In genomic region chr8:21981664-21982337, GRCm38 (mm10) we compare ENCODE assay signal across 9 mouse cellular contexts. TPM values are rescaled to one million over a fixed set of nuclear protein-coding genes. Genes with fewer than 3 reads are reported as not detected.
DNase-seq lines count a peak whose midpoint lies in the region; ATAC-seq lines count a peak whose summit lies in the region.
"Had no signal": no experiment of that assay in that cellular context is flagged by ENCODE, and none has a peak within 500 bp of the region (broad histone marks: within the 10 kb centered on the region; RNA-seq: fewer than 3 reads in every experiment).

No protein-coding gene starts in this region.

- WGBS in forebrain, embryonic 13.5 days, result 63% methylated on average over 8 of the region's 8 CpGs
- WGBS in forebrain, embryonic 12.5 days, result 67% methylated on average over 8 of the region's 8 CpGs

- H3K9ac ChIP-seq in forebrain, embryonic 13.5 days, result no peak overlapping the region
- no peak overlapping the region for H3K9ac ChIP-seq in forebrain, embryonic 12.5 days
- H3K9ac ChIP-seq: liver, embryonic 15.5 days had no signal

- ATAC-seq in forebrain, embryonic 13.5 days, result peak; percentile 57
- ATAC-seq in forebrain, embryonic 12.5 days (ENCODE audit: low FRiP score), result no peak

- H3K4me1 ChIP-seq in forebrain, embryonic 13.5 days, result no peaks in the 10 kb centered on the region
- no peaks in the 10 kb centered on the region for H3K4me1 ChIP-seq in forebrain, embryonic 12.5 days
- H3K4me1 ChIP-seq: liver, embryonic 15.5 days had no signal

- no peaks in the 10 kb centered on the region; the same call in 1 of the 2 replicates for H3K9me3 ChIP-seq in forebrain, embryonic 13.5 days (replicated peaks)
- H3K9me3 ChIP-seq in forebrain, embryonic 12.5 days, result no peaks in the 10 kb centered on the region
- H3K9me3 ChIP-seq: liver, embryonic 15.5 days had no signal

- H3K4me2 ChIP-seq in forebrain, embryonic 13.5 days, result no peak overlapping the region
- no peak overlapping the region for H3K4me2 ChIP-seq in forebrain, embryonic 12.5 days
- H3K4me2 ChIP-seq: liver, embryonic 15.5 days had no signal

- H3K36me3 ChIP-seq in forebrain, embryonic 13.5 days (ENCODE audit: poor library complexity, severe bottlenecking), result no peaks in the 10 kb centered on the region
- no peaks in the 10 kb centered on the region for H3K36me3 ChIP-seq in forebrain, embryonic 12.5 days (replicated peaks)
- H3K36me3 ChIP-seq: liver, embryonic 15.5 days had no signal

- no peak overlapping the region for H3K4me3 ChIP-seq in forebrain, embryonic 13.5 days
- H3K4me3 ChIP-seq in forebrain, embryonic 12.5 days (replicated peaks), result no peak overlapping the region
- H3K4me3 ChIP-seq: liver, embryonic 15.5 days had no signal

- H3K27me3 ChIP-seq in forebrain, embryonic 13.5 days, result no peaks in the 10 kb centered on the region
- H3K27me3 ChIP-seq in forebrain, embryonic 12.5 days, result no peaks in the 10 kb centered on the region
- H3K27me3 ChIP-seq: liver, embryonic 15.5 days had no signal

- no peak overlapping the region for H3K27ac ChIP-seq in forebrain, embryonic 13.5 days
- H3K27ac ChIP-seq in forebrain, embryonic 12.5 days, result no peak overlapping the region
- H3K27ac ChIP-seq: liver, embryonic 15.5 days had no signal

- peak; percentile 13 for DNase-seq in A20 (ENCODE audit: low read depth, low spot score)
- DNase-seq in cerebellum, postnatal 10 days, result peak; percentile 50 to 54
- DNase-seq in layer of hippocampus, adult 9-10 months (ENCODE audit: low spot score), result peak; percentile 7
- peak; percentile 43 to 47 for DNase-seq in right cerebral cortex, postnatal 10 days (ENCODE audit: low spot score in 2 of 2)
- no peak for DNase-seq in spleen, postnatal 14 days (ENCODE audit: low spot score in 2 of 2)
- DNase-seq in urinary bladder, postnatal 36 days (ENCODE audit: low spot score in 2 of 2), result no peak

RNA-seq across cellular contexts. Expression of gene Ccdc70, which starts 12.2 kb away (rescaled TPM):
- polyA plus RNA-seq in forebrain, embryonic 13.5 days (2015; fragmentation: Nextera tagmentation; extraction: Ambion mirVana), result not detected in 2 replicates
- not detected in 2 replicates for polyA plus RNA-seq in forebrain, embryonic 12.5 days (2016; fragmentation: Nextera tagmentation; extraction: Ambion mirVana)
- polyA plus RNA-seq: liver, embryonic 15.5 days had no signal

RNA-seq across cellular contexts. Expression of gene Fam90a1a, which starts 23.3 kb away (rescaled TPM):
- not detected in 2 replicates for polyA plus RNA-seq in forebrain, embryonic 13.5 days (2015; fragmentation: Nextera tagmentation; extraction: Ambion mirVana)
- polyA plus RNA-seq in forebrain, embryonic 12.5 days (2016; fragmentation: Nextera tagmentation; extraction: Ambion mirVana), result not detected in 2 replicates
- polyA plus RNA-seq: liver, embryonic 15.5 days had no signal

RNA-seq across cellular contexts. Expression of gene Defb13, which starts 35.2 kb away (rescaled TPM):
- not detected in 2 replicates for polyA plus RNA-seq in forebrain, embryonic 13.5 days (2015; fragmentation: Nextera tagmentation; extraction: Ambion mirVana)
- not detected in 2 replicates for polyA plus RNA-seq in forebrain, embryonic 12.5 days (2016; fragmentation: Nextera tagmentation; extraction: Ambion mirVana)
- polyA plus RNA-seq: liver, embryonic 15.5 days had no signal

RNA-seq across cellular contexts. Expression of gene Defb35, which starts 43.6 kb away (rescaled TPM):
- not detected in 2 replicates for polyA plus RNA-seq in forebrain, embryonic 13.5 days (2015; fragmentation: Nextera tagmentation; extraction: Ambion mirVana)
- polyA plus RNA-seq in forebrain, embryonic 12.5 days (2016; fragmentation: Nextera tagmentation; extraction: Ambion mirVana), result not detected in 2 replicates
- polyA plus RNA-seq: liver, embryonic 15.5 days had no signal

RNA-seq across cellular contexts. Expression of gene Defb15, which starts 49.3 kb away (rescaled TPM):
- not detected in 2 replicates for polyA plus RNA-seq in forebrain, embryonic 13.5 days (2015; fragmentation: Nextera tagmentation; extraction: Ambion mirVana)
- not detected in 2 replicates for polyA plus RNA-seq in forebrain, embryonic 12.5 days (2016; fragmentation: Nextera tagmentation; extraction: Ambion mirVana)
- polyA plus RNA-seq: liver, embryonic 15.5 days had no signal

Comparison
In these comparisons a context has a peak if more than half of its experiments do, and no peak if none do; other contexts are left out.
1. DNase-seq: peak in A20 (single experiment), cerebellum, postnatal 10 days (2 of 2), layer of hippocampus, adult 9-10 months (single experiment) and right cerebral cortex, postnatal 10 days (2 of 2); none in spleen, postnatal 14 days (0 of 2) and urinary bladder, postnatal 36 days (0 of 2).